Mouse (Mus musculus): ENCODE data around the gene Slc27a3.

The Slc27a3 gene

GRCm38 (mm10) chr3:90389511-90390490, at the start of gene Slc27a3:
Slc27a3 (minus strand) TSS chr3:90389938.
- DNase-seq (ENCODE audit: low spot score), result peak; percentile 32

- no peak for DNase-seq (ENCODE audit: low spot score)
Measured at GRCm38 (mm10) chr3:90437131-90437530, 47.4 kb upstream of the Slc27a3 start.

- no peak for DNase-seq (ENCODE audit: low spot score)
Measured at GRCm38 (mm10) chr3:90434073-90434730, 44.5 kb upstream of the Slc27a3 start.

GRCm38 (mm10) chr3:90433381-90434020, 43.8 kb upstream of the Slc27a3 start, which contains the start of gene Ints3:
Ints3 (minus strand) TSS chr3:90433622.
- peak; percentile 99 for DNase-seq (ENCODE audit: low spot score)

- DNase-seq (ENCODE audit: low spot score), result no peak
Measured at GRCm38 (mm10) chr3:90432811-90433219, 43.1 kb upstream of the Slc27a3 start.

- DNase-seq (ENCODE audit: low spot score), result no peak
Measured at GRCm38 (mm10) chr3:90432348-90432747, 42.6 kb upstream of the Slc27a3 start.

- DNase-seq (ENCODE audit: low spot score), result no peak
Measured at GRCm38 (mm10) chr3:90429576-90429975, 39.8 kb upstream of the Slc27a3 start.

GRCm38 (mm10) chr3:90428186-90428585, 38.4 kb upstream of the Slc27a3 start:
- DNase-seq (ENCODE audit: low spot score), result no peak

GRCm38 (mm10) chr3:90427574-90427973, 37.8 kb upstream of the Slc27a3 start:
- no peak for DNase-seq (ENCODE audit: low spot score)

- no peak for DNase-seq (ENCODE audit: low spot score)
Measured at GRCm38 (mm10) chr3:90425499-90425898, 35.8 kb upstream of the Slc27a3 start.

- DNase-seq (ENCODE audit: low spot score), result no peak
Measured at GRCm38 (mm10) chr3:90423549-90423948, 33.8 kb upstream of the Slc27a3 start.

- DNase-seq (ENCODE audit: low spot score), result no peak
Measured at GRCm38 (mm10) chr3:90420696-90421095, 31.0 kb upstream of the Slc27a3 start.

GRCm38 (mm10) chr3:90413011-90413396, 23.3 kb upstream of the Slc27a3 start:
- no peak for DNase-seq (ENCODE audit: low spot score)

- peak; percentile 56 for DNase-seq (ENCODE audit: low spot score)
Measured at GRCm38 (mm10) chr3:90412312-90413010, 22.7 kb upstream of the Slc27a3 start.

GRCm38 (mm10) chr3:90408721-90409120, 19.0 kb upstream of the Slc27a3 start:
- no peak for DNase-seq (ENCODE audit: low spot score)

GRCm38 (mm10) chr3:90406414-90406813, 16.7 kb upstream of the Slc27a3 start:
- no peak for DNase-seq (ENCODE audit: low spot score)

- DNase-seq (ENCODE audit: low spot score), result no peak
Measured at GRCm38 (mm10) chr3:90404609-90405008, 14.9 kb upstream of the Slc27a3 start.

- DNase-seq (ENCODE audit: low spot score), result no peak
Measured at GRCm38 (mm10) chr3:90404121-90404520, 14.4 kb upstream of the Slc27a3 start.

- no peak for DNase-seq (ENCODE audit: low spot score)
Measured at GRCm38 (mm10) chr3:90400993-90401392, 11.3 kb upstream of the Slc27a3 start.

- no peak for DNase-seq (ENCODE audit: low spot score)
Measured at GRCm38 (mm10) chr3:90395629-90396028, 5.9 kb upstream of the Slc27a3 start.

- DNase-seq (ENCODE audit: low spot score), result no peak
Measured at GRCm38 (mm10) chr3:90392661-90393060, 2.9 kb upstream of the Slc27a3 start.

- DNase-seq (ENCODE audit: low spot score), result no peak
Measured at GRCm38 (mm10) chr3:90391941-90392340, 2.2 kb upstream of the Slc27a3 start.
